Comparison of ENCODE assay signal across 9 mouse cellular contexts in genomic region chr11:11965501-11966125, GRCm38 (mm10).
DNase-seq lines count a peak whose midpoint lies in the region; ATAC-seq lines count a peak whose summit lies in the region.
"Had no signal": no experiment of that assay in that cellular context is flagged by ENCODE, and none has a peak within 500 bp of the region (broad histone marks: within the 10 kb centered on the region; RNA-seq: fewer than 3 reads in every experiment).

No protein-coding gene starts in this region.

- no peaks in the 10 kb centered on the region for H3K27me3 ChIP-seq in heart, embryonic 13.5 days (replicated peaks)
- H3K27me3 ChIP-seq in liver, embryonic 11.5 days (replicated peaks; ENCODE audit: control insufficient read depth, insufficient read depth, low read length), result no peaks in the 10 kb centered on the region
- H3K27me3 ChIP-seq: Patski had no signal

- peak overlapping the region; percentile 76 for H3K9ac ChIP-seq in heart, embryonic 13.5 days
- H3K9ac ChIP-seq in liver, embryonic 11.5 days (ENCODE audit: low read depth, low read length), result no peak overlapping the region

- peaks cover 79% of the 10 kb centered on the region for H3K36me3 ChIP-seq in heart, embryonic 13.5 days
- peaks cover 2% of the 10 kb centered on the region for H3K36me3 ChIP-seq in liver, embryonic 11.5 days (ENCODE audit: control insufficient read depth, insufficient read depth, low read length)

- ATAC-seq in heart, embryonic 13.5 days (ENCODE audit: extremely low read depth, insufficient number of reproducible peaks, low FRiP score, low TSS enrichment), result no peak
- ATAC-seq in liver, embryonic 11.5 days (replicated peaks; ENCODE audit: low FRiP score), result no peak
- ATAC-seq: Patski had no signal

- peak; percentile 19 for DNase-seq in 3134 (ENCODE audit: extremely low read depth, insufficient read length, low spot score)
- peak; percentile 84 for DNase-seq in adrenal gland, postnatal 14 days
- DNase-seq in liver, embryonic 11.5 days (ENCODE audit: low spot score), result peak; percentile 29
- DNase-seq in testis, postnatal 10 days (ENCODE audit: low spot score), result peak; percentile 52
- DNase-seq in c-Kit-positive CD71-positive TER-119-positive erythroid progenitor cells, embryonic 14.5 days (ENCODE audit: low spot score), result no peak
- DNase-seq in right cerebral cortex, adult 2 months (ENCODE audit: low spot score in 2 of 2), result no peak
- no peak for DNase-seq in embryo, embryonic 9.5 days (ENCODE audit: extremely low spot score)

- 50% methylated on average over 12 of the region's 12 CpGs for WGBS in heart, embryonic 13.5 days
- 78% methylated on average over 12 of the region's 12 CpGs for WGBS in liver, embryonic 11.5 days

- H3K9me3 ChIP-seq in heart, embryonic 13.5 days, result no peaks in the 10 kb centered on the region
- no peaks in the 10 kb centered on the region for H3K9me3 ChIP-seq in liver, embryonic 11.5 days (ENCODE audit: control insufficient read depth, low read length)

- H3K4me1 ChIP-seq in heart, embryonic 13.5 days, result peaks cover 96% of the 10 kb centered on the region
- peaks cover 43% of the 10 kb centered on the region for H3K4me1 ChIP-seq in liver, embryonic 11.5 days (replicated peaks; ENCODE audit: control insufficient read depth, insufficient read depth, low read length)

- peak overlapping the region; percentile 98 for H3K27ac ChIP-seq in heart, embryonic 13.5 days (replicated peaks)
- peak overlapping the region; percentile 23; the same call in 1 of the 2 replicates for H3K27ac ChIP-seq in liver, embryonic 11.5 days (ENCODE audit: low read depth, low read length)

- H3K4me2 ChIP-seq in heart, embryonic 13.5 days, result peak overlapping the region; percentile 10; the same call in 1 of the 2 replicates
- no peak overlapping the region for H3K4me2 ChIP-seq in liver, embryonic 11.5 days

- no peak overlapping the region for H3K4me3 ChIP-seq in heart, embryonic 13.5 days
- H3K4me3 ChIP-seq in liver, embryonic 11.5 days (ENCODE audit: low read depth, low read length), result no peak overlapping the region

Comparison
In these comparisons a context has a peak if more than half of its experiments do, and no peak if none do; other contexts are left out.
1. DNase-seq: peak in 3134 (single experiment), adrenal gland, postnatal 14 days (single experiment), liver, embryonic 11.5 days (single experiment) and testis, postnatal 10 days (single experiment); none in c-Kit-positive CD71-positive TER-119-positive erythroid progenitor cells, embryonic 14.5 days (single experiment), right cerebral cortex, adult 2 months (0 of 2) and embryo, embryonic 9.5 days (single experiment).